Mouse (Mus musculus): ENCODE measurements around the gene Lmo4.

DNA sequence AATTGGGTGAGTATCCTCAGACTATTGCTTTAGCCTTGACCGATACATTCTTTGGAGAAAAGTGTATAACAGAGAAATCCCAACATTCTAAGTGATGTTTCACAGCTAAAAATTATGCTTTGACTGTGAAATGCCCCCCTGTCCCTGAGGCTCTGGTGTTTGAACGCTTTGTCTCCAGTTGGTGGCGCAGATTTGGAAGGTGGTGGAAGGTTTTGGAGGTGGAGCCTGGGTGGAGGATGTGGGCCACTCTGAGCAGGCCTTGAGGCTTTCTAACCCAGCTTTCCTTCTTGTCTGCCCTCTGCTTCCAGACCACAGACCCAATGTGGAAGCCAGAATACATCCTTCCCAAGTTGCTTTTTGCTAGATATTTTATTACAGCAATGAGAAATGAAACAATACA is 57.8 kb downstream of the Lmo4 start:
- TF ChIP-seq POLR2A (IDR thresholded peaks at IDR 0.05; ENCODE audit: borderline replicate concordance, low read depth, low read length) (no peak), CTCF (IDR thresholded peaks at IDR 0.05; ENCODE audit: low read depth, low read length) (no peak)
